Mouse (Mus musculus) spleen, adult 2 months (tissue): Measurements from ENCODE around the gene Nudt14. TPM values are rescaled to one million over a fixed set of nuclear protein-coding genes. Genes with fewer than 3 reads are reported as not detected.

Source experiments
- DNase-seq, 2 experiments: peaks; one replicate each; pipeline versions ENCODE4 v3.0.0 to v3.0.0-alpha.2; 2012 to 2021; ENCODE audit warnings: low spot score in 2 of 2, low read depth in 1 of 2
- H3K27ac ChIP-seq: fragments of 200-500 bp; 2 replicates; pipeline ENCODE4 v1.5.1; 2012; ENCODE audit warnings: low read length, inconsistent platforms; ENCODE audit not compliant: insufficient read depth
- H3K27me3 ChIP-seq: fragments of 200-500 bp; 2 replicates; pipeline ENCODE4 v1.6.1; 2012; ENCODE audit warnings: mild to moderate bottlenecking, moderate library complexity, low read length, inconsistent platforms; ENCODE audit not compliant: control insufficient read depth, insufficient read depth
- H3K36me3 ChIP-seq: fragments of 200-500 bp; 2 replicates; pipeline ENCODE4 v1.6.1; 2012; ENCODE audit warnings: mild to moderate bottlenecking, low read length, inconsistent platforms; ENCODE audit not compliant: control insufficient read depth, insufficient read depth
- H3K4me1 ChIP-seq: fragments of 200-500 bp; 2 replicates; pipeline ENCODE4 v1.6.1; 2011; ENCODE audit warnings: inconsistent platforms; ENCODE audit not compliant: control insufficient read depth, insufficient read depth, insufficient read length
- H3K4me3 ChIP-seq: fragments of 200-500 bp; 2 replicates; pipeline ENCODE4 v1.5.1; 2011; ENCODE audit warnings: mild to moderate bottlenecking, inconsistent platforms; ENCODE audit not compliant: insufficient read depth, insufficient read length; ENCODE audit errors: extremely low read depth
- CTCF ChIP-seq: fragments of 200-500 bp; IDR thresholded peaks from 2 replicates; pipeline ENCODE4 v1.5.1; 2011; ENCODE audit warnings: mild to moderate bottlenecking, inconsistent platforms; ENCODE audit not compliant: insufficient read depth, insufficient read length, insufficient replicate concordance; ENCODE audit errors: extremely low read depth
- POLR2A ChIP-seq: fragments of 200-500 bp; IDR thresholded peaks from 2 replicates; pipeline ENCODE4 v1.6.1; 2011; ENCODE audit warnings: low read depth, low read length, inconsistent platforms
- WGBS: fragments of 180-500 bp; shearing (Covaris S2); methylation state at CpG from one replicate; pipeline ENCODE4 v1.1.7; 2018; 5-methylcytosine and 5-hydroxymethylcytosine counted together
- polyA plus RNA-seq: library from polyadenylated mRNA; depleted of rRNA; stranded (reverse); fragments of >200 nt; gene quantifications from 2 replicates; pipeline ENCODE4 v1.2.3, GENCODE M21; 2012

Gene Nudt14
- polyA plus RNA-seq, 1 experiment: 25.4 TPM

- H3K27ac ChIP-seq: no peak overlapping the region; the same call in 1 of the 2 replicates
- WGBS: 78% methylated on average over 12 of the region's 12 CpGs
- peaks cover 15% of the 10 kb centered on the region for H3K36me3 ChIP-seq
- H3K4me3 ChIP-seq: peak overlapping the region; percentile 84; the same call in 1 of the 2 replicates
- H3K4me1 ChIP-seq: no peaks in the 10 kb centered on the region
- DNase-seq: no peak
- TF ChIP-seq POLR2A: no peak
- TF ChIP-seq CTCF: no peak
- H3K27me3 ChIP-seq: no peaks in the 10 kb centered on the region
These were observed 35.2 kb upstream of the Nudt14 start for GRCm38 (mm10) chr12:112977156-112977555.

- WGBS: 1% methylated on average over 75 of the region's 80 CpGs
- Histone ChIP-seq H3K4me3 (peak within 1 kb of the TSS; percentile 84), H3K4me1 (no peaks in the 10 kb centered on the region), H3K27me3 (no peaks in the 10 kb centered on the region), H3K36me3 (peaks cover 20% of the 10 kb centered on the region), H3K27ac (peak within 1 kb of the TSS; percentile 88)
- TF ChIP-seq CTCF: peak; percentile 57; the same call in 1 of the 2 replicates
- TF ChIP-seq POLR2A: peak; percentile 54
- peak; percentile 85 to 89 for DNase-seq
These were observed 34.6 kb upstream of the Nudt14 start, which contains the start of gene Btbd6 for GRCm38 (mm10) chr12:112976371-112977073. Gene Btbd6, plus strand, starts transcription at chr12:112976482.

GRCm38 (mm10) chr12:112974736-112975135 is 32.8 kb upstream of the Nudt14 start:
- TF ChIP-seq CTCF (no peak), POLR2A (no peak)
- 95% methylated on average over 9 of the region's 9 CpGs for WGBS
- peaks cover 27% of the 10 kb centered on the region for H3K36me3 ChIP-seq
- H3K4me3 ChIP-seq: no peak overlapping the region
- no peak overlapping the region for H3K27ac ChIP-seq
- H3K27me3 ChIP-seq: no peaks in the 10 kb centered on the region
- no peak for DNase-seq
- H3K4me1 ChIP-seq: no peaks in the 10 kb centered on the region

GRCm38 (mm10) chr12:112969616-112970015 is 27.7 kb upstream of the Nudt14 start:
- 89% methylated on average over 6 of the region's 6 CpGs for WGBS
- Histone ChIP-seq H3K36me3 (peaks cover 42% of the 10 kb centered on the region), H3K4me3 (no peak overlapping the region), H3K27ac (no peak overlapping the region), H3K27me3 (no peaks in the 10 kb centered on the region), H3K4me1 (no peaks in the 10 kb centered on the region; the same call in 1 of the 2 replicates)
- DNase-seq: no peak
- TF ChIP-seq CTCF (no peak), POLR2A (no peak)

- 91% methylated on average over 8 of the region's 8 CpGs for WGBS
- no peaks in the 10 kb centered on the region for H3K27me3 ChIP-seq
- no peaks in the 10 kb centered on the region; the same call in 1 of the 2 replicates for H3K4me1 ChIP-seq
- H3K36me3 ChIP-seq: peaks cover 49% of the 10 kb centered on the region
- DNase-seq: no peak
- no peak for TF ChIP-seq POLR2A
- no peak for TF ChIP-seq CTCF
- no peak overlapping the region for H3K27ac ChIP-seq
- H3K4me3 ChIP-seq: no peak overlapping the region
These were observed 27.0 kb upstream of the Nudt14 start for GRCm38 (mm10) chr12:112968943-112969342.

GRCm38 (mm10) chr12:112965783-112966182 is 23.9 kb upstream of the Nudt14 start:
- H3K4me3 ChIP-seq: no peak overlapping the region
- no peaks in the 10 kb centered on the region for H3K27me3 ChIP-seq
- peaks cover 63% of the 10 kb centered on the region for H3K36me3 ChIP-seq
- H3K4me1 ChIP-seq: no peaks in the 10 kb centered on the region; the same call in 1 of the 2 replicates
- H3K27ac ChIP-seq: no peak overlapping the region
- TF ChIP-seq POLR2A: no peak
- no peak for TF ChIP-seq CTCF
- DNase-seq: no peak
- 95% methylated on average over 13 of the region's 13 CpGs for WGBS

GRCm38 (mm10) chr12:112961872-112962271 is 19.9 kb upstream of the Nudt14 start:
- Histone ChIP-seq H3K27me3 (no peaks in the 10 kb centered on the region), H3K4me1 (peaks cover 6% of the 10 kb centered on the region; the same call in 1 of the 2 replicates), H3K36me3 (peaks cover 54% of the 10 kb centered on the region), H3K27ac (peak overlapping the region; percentile 9; the same call in 1 of the 2 replicates), H3K4me3 (no peak overlapping the region)
- DNase-seq: no peak
- TF ChIP-seq POLR2A (no peak), CTCF (no peak)
- 88% methylated on average over 5 of the region's 5 CpGs for WGBS
